Mouse (Mus musculus): ENCODE results near the gene Swt1. TPM values are rescaled to one million over a fixed set of nuclear protein-coding genes. Genes with fewer than 3 reads are reported as not detected.
"Not testable (repeated sequence)": the region's sequence is repeated elsewhere in the genome, so short reads cannot be mapped to it uniquely, and the experiment has no call there.

The Swt1 gene
- polyA plus RNA-seq, 1 experiment: 7.7 TPM

DNA sequence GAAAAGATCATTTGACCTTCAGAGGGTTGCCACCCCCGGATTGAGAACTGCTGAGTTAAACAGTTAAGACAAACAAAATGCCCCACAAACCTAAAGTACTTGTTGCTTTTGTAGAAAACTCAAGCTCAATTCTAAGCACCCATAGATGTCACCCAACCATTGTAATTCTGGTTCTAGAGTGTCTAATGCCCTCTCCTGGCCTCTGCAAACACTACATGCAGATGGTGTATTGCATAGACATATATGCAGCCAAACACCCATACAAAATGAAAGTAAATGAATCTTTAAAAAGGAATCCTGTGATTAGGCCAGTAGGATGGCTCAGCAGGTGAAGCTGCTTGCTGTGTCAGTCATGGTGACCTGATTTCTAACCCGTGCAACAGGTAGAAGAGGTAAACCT is 75.3 kb downstream of the Swt1 start:
- Histone ChIP-seq H3K4me3 (ENCODE audit: control insufficient read depth, insufficient read depth, low read length) (no peak overlapping the region), H3K27ac (ENCODE audit: control insufficient read depth, insufficient read depth, low read length) (no peak overlapping the region), H3K27me3 (ENCODE audit: control insufficient read depth, insufficient read depth, low read length) (no peaks in the 10 kb centered on the region), H3K4me1 (replicated peaks; ENCODE audit: control insufficient read depth, insufficient read depth, low read length) (no peaks in the 10 kb centered on the region), H3K36me3 (ENCODE audit: control insufficient read depth, insufficient read depth, low read length) (peaks cover 79% of the 10 kb centered on the region)
- 98% methylated on average over 2 of the region's 2 CpGs for WGBS
- DNase-seq: peak; percentile 70
- TF ChIP-seq CTCF (IDR thresholded peaks at IDR 0.05; ENCODE audit: borderline replicate concordance, control insufficient read depth, extremely low read depth, insufficient read depth, low read length, poor library complexity) (no peak), POLR2A (IDR thresholded peaks at IDR 0.05; ENCODE audit: control insufficient read depth, extremely low read depth, insufficient read depth, low read length, poor library complexity) (no peak)

- DNase-seq; H3K27ac ChIP-seq (ENCODE audit: control insufficient read depth, insufficient read depth, low read length); H3K27me3 ChIP-seq (ENCODE audit: control insufficient read depth, insufficient read depth, low read length); H3K4me1 ChIP-seq (replicated peaks; ENCODE audit: control insufficient read depth, insufficient read depth, low read length); H3K4me3 ChIP-seq (ENCODE audit: control insufficient read depth, insufficient read depth, low read length): not testable (repeated sequence)
- WGBS: 69% methylated on average over 4 of the region's 4 CpGs
- peaks cover 35% of the 10 kb centered on the region for H3K36me3 ChIP-seq (ENCODE audit: control insufficient read depth, insufficient read depth, low read length)
These were observed 80.0 kb downstream of the Swt1 start for GRCm38 (mm10) chr1:151348293-151348692.

DNA sequence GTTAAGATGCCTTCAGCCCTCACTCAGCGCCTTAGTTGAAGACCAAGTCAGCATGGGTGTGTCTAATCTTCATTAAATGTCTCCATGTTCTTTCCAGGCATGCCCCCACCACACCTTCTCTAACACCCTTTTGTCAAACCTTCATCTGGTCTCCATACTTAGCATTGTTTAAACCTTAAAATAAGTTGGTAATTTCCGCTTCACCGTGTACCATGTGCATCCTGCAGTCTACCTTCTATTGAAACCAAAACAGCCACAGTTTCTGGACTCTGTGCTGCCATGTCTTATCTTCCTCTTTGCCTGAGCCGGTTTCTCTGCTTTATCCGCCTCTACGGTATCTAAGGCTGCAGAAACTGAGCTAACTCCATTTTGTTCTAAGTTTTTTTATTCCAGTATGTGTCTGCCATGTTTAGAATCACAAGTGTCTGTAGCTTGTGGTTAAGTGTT is 81.6 kb downstream of the Swt1 start:
- Histone ChIP-seq H3K36me3 (ENCODE audit: control insufficient read depth, insufficient read depth, low read length) (peaks cover 20% of the 10 kb centered on the region), H3K27ac (ENCODE audit: control insufficient read depth, insufficient read depth, low read length) (no peak overlapping the region), H3K4me3 (ENCODE audit: control insufficient read depth, insufficient read depth, low read length) (no peak overlapping the region), H3K4me1 (replicated peaks; ENCODE audit: control insufficient read depth, insufficient read depth, low read length) (peaks cover 2% of the 10 kb centered on the region; the same call in 1 of the 2 replicates), H3K27me3 (ENCODE audit: control insufficient read depth, insufficient read depth, low read length) (no peaks in the 10 kb centered on the region)
- no peak for TF ChIP-seq POLR2A (IDR thresholded peaks at IDR 0.05; ENCODE audit: control insufficient read depth, extremely low read depth, insufficient read depth, low read length, poor library complexity)
- TF ChIP-seq CTCF (IDR thresholded peaks at IDR 0.05; ENCODE audit: borderline replicate concordance, control insufficient read depth, extremely low read depth, insufficient read depth, low read length, poor library complexity): no peak
- WGBS: 8% methylated on average over 6 of the region's 6 CpGs
- DNase-seq: no peak

DNA sequence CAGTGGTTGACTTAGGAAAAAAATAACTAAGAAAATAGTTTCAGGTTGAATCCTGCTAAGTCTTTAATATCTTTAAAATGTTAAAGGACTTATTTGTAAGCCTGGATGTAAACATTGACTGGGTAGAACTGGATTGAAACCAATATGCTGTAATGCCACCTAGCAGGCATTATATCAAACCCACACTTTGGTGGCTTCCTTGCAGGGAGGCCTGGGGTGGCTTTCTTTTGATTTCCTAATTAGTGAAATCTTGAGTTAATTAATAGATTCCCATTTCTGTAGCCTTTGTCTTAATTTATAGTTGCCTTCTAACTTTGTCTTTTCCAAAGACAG is 82.4 kb downstream of the Swt1 start:
- H3K27ac ChIP-seq (ENCODE audit: control insufficient read depth, insufficient read depth, low read length): no peak overlapping the region
- peaks cover 2% of the 10 kb centered on the region; the same call in 1 of the 2 replicates for H3K4me1 ChIP-seq (replicated peaks; ENCODE audit: control insufficient read depth, insufficient read depth, low read length)
- no peak for DNase-seq

GRCm38 (mm10) chr1:151345109-151345862 is 83.0 kb downstream of the Swt1 start:
- under 1% methylated on average over 55 of the region's 55 CpGs for WGBS
- DNase-seq: peak; percentile 96
- Histone ChIP-seq H3K4me1 (replicated peaks; ENCODE audit: control insufficient read depth, insufficient read depth, low read length) (peaks cover 2% of the 10 kb centered on the region; the same call in 1 of the 2 replicates), H3K27me3 (ENCODE audit: control insufficient read depth, insufficient read depth, low read length) (no peaks in the 10 kb centered on the region), H3K36me3 (ENCODE audit: control insufficient read depth, insufficient read depth, low read length) (peaks cover 9% of the 10 kb centered on the region), H3K4me3 (ENCODE audit: control insufficient read depth, insufficient read depth, low read length) (peak overlapping the region; percentile 91), H3K27ac (ENCODE audit: control insufficient read depth, insufficient read depth, low read length) (peak overlapping the region; percentile 45)
- TF ChIP-seq POLR2A (IDR thresholded peaks at IDR 0.05; ENCODE audit: control insufficient read depth, extremely low read depth, insufficient read depth, low read length, poor library complexity) (peak; percentile 63), CTCF (IDR thresholded peaks at IDR 0.05; ENCODE audit: borderline replicate concordance, control insufficient read depth, extremely low read depth, insufficient read depth, low read length, poor library complexity) (0 out of 2 replicates have a peak, but pooled peaks have one; percentile 22)

More for the DNA sequence above, 82.4 kb downstream of the Swt1 start:
- peaks cover 12% of the 10 kb centered on the region for H3K36me3 ChIP-seq (ENCODE audit: control insufficient read depth, insufficient read depth, low read length)
- no peak overlapping the region for H3K4me3 ChIP-seq (ENCODE audit: control insufficient read depth, insufficient read depth, low read length)
- TF ChIP-seq CTCF (IDR thresholded peaks at IDR 0.05; ENCODE audit: borderline replicate concordance, control insufficient read depth, extremely low read depth, insufficient read depth, low read length, poor library complexity) (no peak), POLR2A (IDR thresholded peaks at IDR 0.05; ENCODE audit: control insufficient read depth, extremely low read depth, insufficient read depth, low read length, poor library complexity) (no peak)
- H3K27me3 ChIP-seq (ENCODE audit: control insufficient read depth, insufficient read depth, low read length): no peaks in the 10 kb centered on the region

- TF ChIP-seq CTCF (IDR thresholded peaks at IDR 0.05; ENCODE audit: borderline replicate concordance, control insufficient read depth, extremely low read depth, insufficient read depth, low read length, poor library complexity): 0 out of 2 replicates have a peak, but pooled peaks have one; percentile 52
- peak; percentile 89 for TF ChIP-seq POLR2A (IDR thresholded peaks at IDR 0.05; ENCODE audit: control insufficient read depth, extremely low read depth, insufficient read depth, low read length, poor library complexity)
- 1% methylated on average over 104 of the region's 104 CpGs for WGBS
- peaks cover 2% of the 10 kb centered on the region; the same call in 1 of the 2 replicates for H3K4me1 ChIP-seq (replicated peaks; ENCODE audit: control insufficient read depth, insufficient read depth, low read length)
- peak; percentile 99 for DNase-seq
- peaks cover 1% of the 10 kb centered on the region; the same call in 1 of the 2 replicates for H3K36me3 ChIP-seq (ENCODE audit: control insufficient read depth, insufficient read depth, low read length)
- H3K27ac ChIP-seq (ENCODE audit: control insufficient read depth, insufficient read depth, low read length): peak within 1 kb of the TSS; percentile 74
- no peaks in the 10 kb centered on the region for H3K27me3 ChIP-seq (ENCODE audit: control insufficient read depth, insufficient read depth, low read length)
- peak within 1 kb of the TSS; percentile 91 for H3K4me3 ChIP-seq (ENCODE audit: control insufficient read depth, insufficient read depth, low read length)
These were observed 83.8 kb downstream of the Swt1 start, which contains the start of gene Ivns1abp for GRCm38 (mm10) chr1:151344283-151345108. Gene Ivns1abp (plus strand): TSS chr1:151344477.
